Mouse (Mus musculus) spleen, adult 2 months (tissue): ENCODE measurements around the gene 1810062G17Rik.

ENCODE experiments used
- CTCF ChIP-seq: fragments of 200-500 bp; IDR thresholded peaks from 2 replicates; pipeline ENCODE4 v1.5.1; 2011; ENCODE audit warnings: mild to moderate bottlenecking, inconsistent platforms; ENCODE audit not compliant: insufficient read depth, insufficient read length, insufficient replicate concordance; ENCODE audit errors: extremely low read depth
- POLR2A ChIP-seq: fragments of 200-500 bp; IDR thresholded peaks from 2 replicates; pipeline ENCODE4 v1.6.1; 2011; ENCODE audit warnings: low read depth, low read length, inconsistent platforms

GRCm38 (mm10) chr3:36446041-36446440 is 29.7 kb upstream of the 1810062G17Rik start:
- TF ChIP-seq CTCF, result no peak
- TF ChIP-seq POLR2A, result no peak
